Mouse (Mus musculus): Measurements from ENCODE around the gene Rere.

DNA sequence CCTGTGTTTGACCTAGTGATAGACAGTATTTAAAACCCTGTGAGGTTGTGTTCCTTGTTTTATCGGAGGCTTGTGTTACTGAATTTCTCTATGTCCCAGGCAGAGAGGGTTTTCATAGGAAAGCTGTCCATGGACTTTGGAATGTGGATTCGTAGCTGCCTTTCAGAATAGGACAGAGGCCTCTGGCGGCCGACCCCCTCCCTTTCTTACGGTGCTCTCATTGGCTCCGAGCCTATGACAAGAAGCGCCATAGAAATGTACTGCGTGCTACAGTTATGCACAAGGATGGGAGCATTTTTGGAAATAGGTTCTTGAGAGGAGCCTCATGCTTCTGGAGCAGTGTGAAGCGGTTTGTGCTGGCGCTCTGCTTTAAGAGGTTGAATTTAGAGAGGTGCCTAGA lies 187.8 kb downstream of the Rere start:
- TF ChIP-seq POLR2A (IDR thresholded peaks at IDR 0.05; ENCODE audit: borderline replicate concordance, control insufficient read depth, low read depth, low read length) (no peak), CTCF (IDR thresholded peaks at IDR 0.05; ENCODE audit: control insufficient read depth, insufficient read depth, low read length) (no peak)

Data from bone marrow, adult 2 months (tissue).